Mouse (Mus musculus) intestine, embryonic 14.5 days (tissue): ENCODE measurements around the gene Myh13. TPM values are rescaled to one million over a fixed set of nuclear protein-coding genes. Genes with fewer than 3 reads are reported as not detected.

Source experiments
- polyA plus RNA-seq: library from polyadenylated mRNA; unstranded; fragments of >200 nt; fragmentation: Nextera tagmentation; extraction: Ambion mirVana; gene quantifications from 2 replicates; pipeline ENCODE4 v1.2.1, GENCODE M21; 2014

Gene Myh13
- polyA plus RNA-seq, 1 experiment from 2014 or later = not detected

Other genes starting within 250 kb of the Myh13 start
- 0.30 and 0.46 TPM in 2 replicates for gene Myh3, start 243.4 kb upstream of the Myh13 start, polyA plus RNA-seq
- gene Myh2, start 150.6 kb upstream of the Myh13 start, polyA plus RNA-seq = 0.05 TPM in 1 of 2 replicates, not detected in the other
- 0.05 TPM in 1 of 2 replicates, not detected in the other for gene Myh1, start 121.6 kb upstream of the Myh13 start, polyA plus RNA-seq
- gene Myh4, start 83.6 kb upstream of the Myh13 start, polyA plus RNA-seq = 0.09 TPM in 1 of 2 replicates, not detected in the other
- gene Myh8, start 44.5 kb upstream of the Myh13 start, polyA plus RNA-seq = 0.38 and 0.39 TPM in 2 replicates
- 8.6 and 9.1 TPM in 2 replicates for gene Gas7, start 133.8 kb downstream of the Myh13 start, polyA plus RNA-seq